Mouse (Mus musculus) liver, embryonic 11.5 days (tissue): ENCODE data around the gene Tpgs1. TPM values are rescaled to one million over a fixed set of nuclear protein-coding genes. Genes with fewer than 3 reads are reported as not detected.
A peak's percentile ranks its signal among the peaks of the same experiment; 100 is the strongest.

Experiments used
- ATAC-seq: fragments of 200-750 bp; cut with Nextera tagmentation; replicated peaks from 2 replicates; pipeline ENCODE4 v1.8.0; 2017; ENCODE audit warnings: moderate number of reproducible peaks, mild to moderate bottlenecking, moderate TSS enrichment, moderate library complexity; ENCODE audit not compliant: low FRiP score
- DNase-seq: peaks from one replicate; pipeline ENCODE4 v3.0.0-alpha.2; 2017; ENCODE audit warnings: low spot score
- H3K27ac ChIP-seq: fragments of 300-500 bp; sonication (generic); 2 replicates; pipeline ENCODE4 v1.5.1; 2014; ENCODE audit warnings: mild to moderate bottlenecking, low read depth, low read length, control low read depth
- H3K27me3 ChIP-seq: fragments of 300-500 bp; sonication (generic); replicated peaks from 2 replicates; pipeline ENCODE4 v1.6.1; 2014; ENCODE audit warnings: low read length, mixed read lengths; ENCODE audit not compliant: control insufficient read depth, insufficient read depth
- H3K36me3 ChIP-seq: fragments of 300-500 bp; sonication (generic); 2 replicates; pipeline ENCODE4 v1.6.1; 2014; ENCODE audit warnings: mild to moderate bottlenecking, low read length, moderate library complexity, mixed read lengths; ENCODE audit not compliant: control insufficient read depth, insufficient read depth
- H3K4me1 ChIP-seq: fragments of 300-500 bp; sonication (generic); replicated peaks from 2 replicates; pipeline ENCODE4 v1.6.1; 2014; ENCODE audit warnings: low read length, mixed read lengths; ENCODE audit not compliant: control insufficient read depth, insufficient read depth
- H3K4me2 ChIP-seq: fragments of 300-500 bp; sonication (generic); 2 replicates; pipeline ENCODE4 v1.6.1; 2014; ENCODE audit warnings: mild to moderate bottlenecking, control low read depth, moderate library complexity
- H3K4me3 ChIP-seq: fragments of 300-500 bp; sonication (generic); 2 replicates; pipeline ENCODE4 v1.5.1; 2014; ENCODE audit warnings: low read depth, low read length, control low read depth
- H3K9ac ChIP-seq: fragments of 300-500 bp; sonication (generic); 2 replicates; pipeline ENCODE4 v1.6.1; 2014; ENCODE audit warnings: low read depth, low read length, control low read depth
- H3K9me3 ChIP-seq: fragments of 300-500 bp; sonication (generic); 2 replicates; pipeline ENCODE4 v1.6.1; 2016; ENCODE audit warnings: low read length, inconsistent platforms, mixed read lengths; ENCODE audit not compliant: control insufficient read depth
- WGBS: fragments of 180-500 bp; shearing (Covaris S2); extraction: QIAGEN DNeasy Blood & Tissue Kit; methylation state at CpG from one replicate; pipeline ENCODE4 v1.1.7; 2014; 5-methylcytosine and 5-hydroxymethylcytosine counted together
- polyA plus RNA-seq: library from polyadenylated mRNA; unstranded; fragments of >200 nt; fragmentation: Nextera tagmentation; extraction: Ambion mirVana; gene quantifications from 2 replicates; pipeline ENCODE4 v1.2.1, GENCODE M21; 2014

Tpgs1 gene
- polyA plus RNA-seq, 1 experiment from 2014 or later, result 50.5 TPM

DNA sequence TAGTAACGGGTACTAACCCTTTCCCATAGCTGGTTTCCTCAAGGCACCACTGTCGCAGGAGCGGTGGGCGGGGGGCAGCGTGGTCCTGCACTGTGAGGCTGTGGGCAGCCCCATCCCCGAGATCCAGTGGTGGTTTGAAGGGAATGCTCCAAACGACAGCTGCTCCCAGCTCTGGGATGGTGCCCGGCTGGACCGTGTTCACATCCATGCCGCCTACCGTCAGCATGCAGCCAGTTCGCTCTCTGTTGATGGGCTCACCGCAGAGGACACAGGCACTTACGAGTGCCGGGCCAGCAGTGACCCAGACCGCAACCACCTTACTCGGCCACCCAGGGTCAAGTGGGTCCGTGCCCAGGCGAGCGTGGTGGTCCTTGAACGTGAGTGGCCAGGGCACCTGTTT, 39.5 kb downstream of the Tpgs1 start:
- peak overlapping the region; percentile 19; the same call in 1 of the 2 replicates for H3K4me3 ChIP-seq
- H3K4me1 ChIP-seq, result peaks cover 52% of the 10 kb centered on the region
- 0 out of 2 replicates have a peak overlapping the region, but pooled peaks have one; percentile 30 for H3K4me2 ChIP-seq
- H3K27ac ChIP-seq, result no peak overlapping the region
- no peaks in the 10 kb centered on the region for H3K27me3 ChIP-seq
- H3K9ac ChIP-seq, result no peak overlapping the region
- no peak for DNase-seq
- no peak for ATAC-seq
- peaks cover 48% of the 10 kb centered on the region for H3K36me3 ChIP-seq
- no peaks in the 10 kb centered on the region for H3K9me3 ChIP-seq
- WGBS, result 91% methylated on average over 21 of the region's 21 CpGs

DNA sequence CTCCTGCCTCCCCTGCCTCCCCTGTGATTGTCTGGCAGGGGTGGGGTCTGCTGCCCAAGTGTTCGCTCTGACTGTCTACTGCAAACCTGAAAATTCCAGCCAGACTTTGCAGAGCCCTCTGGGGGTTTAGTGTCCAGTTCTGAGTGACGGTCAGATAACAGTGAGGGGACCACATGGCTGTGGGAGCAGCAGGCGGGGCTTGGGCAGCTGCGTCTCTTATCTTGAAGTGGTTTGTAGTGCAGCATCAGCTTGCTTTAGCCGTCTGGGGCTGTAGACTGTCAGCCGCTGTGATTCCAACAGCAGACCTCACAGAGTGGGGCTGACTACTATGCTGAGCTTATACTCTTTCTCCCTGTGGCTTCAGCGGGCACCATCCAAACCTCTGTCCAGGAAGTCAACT, 40.1 kb downstream of the Tpgs1 start:
- Histone ChIP-seq H3K36me3 (peaks cover 48% of the 10 kb centered on the region), H3K4me2 (no peak overlapping the region), H3K27me3 (no peaks in the 10 kb centered on the region; the same call in 1 of the 2 replicates), H3K9me3 (no peaks in the 10 kb centered on the region), H3K4me1 (peaks cover 52% of the 10 kb centered on the region), H3K27ac (0 out of 2 replicates have a peak overlapping the region, but pooled peaks have one; percentile 16), H3K9ac (no peak overlapping the region), H3K4me3 (no peak overlapping the region)
- ATAC-seq (no peak), DNase-seq (no peak)
- 36% methylated on average over 7 of the region's 7 CpGs for WGBS

DNA sequence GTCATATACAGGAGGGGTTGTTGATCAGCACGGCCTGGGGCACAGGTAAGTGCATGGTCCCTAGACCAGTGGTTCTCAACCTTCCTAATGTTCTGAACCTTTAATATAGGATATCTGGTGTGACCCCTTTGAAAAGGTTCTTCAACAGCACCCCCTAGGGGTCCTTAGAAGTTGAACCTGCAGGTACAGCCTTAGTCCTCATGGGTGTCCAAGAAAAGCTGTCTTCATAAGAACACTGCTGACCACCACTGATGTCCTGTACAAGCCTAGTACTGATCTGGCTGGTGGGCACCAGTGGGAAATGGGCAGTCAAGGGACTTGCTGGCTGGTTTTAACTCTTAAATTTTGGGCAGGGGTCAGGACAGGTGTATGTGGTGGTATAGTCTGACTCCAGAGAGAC, 42.9 kb downstream of the Tpgs1 start:
- 86% methylated on average over 1 of the region's 1 CpGs for WGBS
- H3K27ac ChIP-seq, result no peak overlapping the region
- H3K36me3 ChIP-seq, result peaks cover 41% of the 10 kb centered on the region
- peak; percentile 23 for ATAC-seq
- DNase-seq, result no peak
- no peak overlapping the region for H3K9ac ChIP-seq
- H3K4me3 ChIP-seq, result no peak overlapping the region
- peaks cover 33% of the 10 kb centered on the region for H3K4me1 ChIP-seq
- H3K27me3 ChIP-seq, result peaks cover 26% of the 10 kb centered on the region
- no peak overlapping the region; the same call in 1 of the 2 replicates for H3K4me2 ChIP-seq
- H3K9me3 ChIP-seq, result no peaks in the 10 kb centered on the region

DNA sequence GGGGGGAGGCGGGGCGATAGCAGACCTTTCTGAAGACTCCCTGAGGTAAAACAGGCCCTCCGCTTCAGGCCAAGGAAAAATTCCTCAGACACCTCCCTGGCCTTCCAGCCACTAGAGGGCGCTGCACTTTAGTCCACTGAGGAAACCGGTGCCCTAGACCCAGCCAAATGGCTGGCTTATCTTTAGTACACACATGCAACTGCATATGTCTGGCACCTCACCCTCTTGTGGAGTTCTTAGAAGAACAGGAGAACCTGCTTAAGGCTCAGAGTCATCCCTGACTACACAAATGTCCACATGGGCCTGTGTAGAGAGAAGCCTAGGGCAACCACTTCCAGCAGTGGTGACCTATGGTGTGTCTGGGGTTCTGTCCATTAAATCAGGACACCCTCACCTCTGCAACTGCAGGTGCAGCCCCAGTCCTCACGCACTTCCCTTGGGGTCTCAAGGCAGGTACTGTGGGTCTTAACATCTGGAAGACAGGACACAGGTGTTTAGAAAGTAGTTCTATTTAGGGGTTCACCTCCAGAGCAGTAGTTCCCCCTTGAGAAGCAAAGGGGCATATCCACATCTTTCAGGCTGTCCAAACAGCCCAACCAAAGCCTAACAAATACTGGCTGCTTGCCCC, 43.4 kb downstream of the Tpgs1 start:
- DNase-seq (peak; percentile 83), ATAC-seq (peak; percentile 90)
- H3K4me2 ChIP-seq, result peak overlapping the region; percentile 32
- peaks cover 32% of the 10 kb centered on the region for H3K27me3 ChIP-seq
- 21% methylated on average over 4 of the region's 6 CpGs for WGBS
- peak overlapping the region; percentile 11; the same call in 1 of the 2 replicates for H3K9ac ChIP-seq
- H3K4me3 ChIP-seq, result no peak overlapping the region
- no peaks in the 10 kb centered on the region for H3K9me3 ChIP-seq
- peaks cover 30% of the 10 kb centered on the region for H3K4me1 ChIP-seq
- peaks cover 35% of the 10 kb centered on the region for H3K36me3 ChIP-seq
- H3K27ac ChIP-seq, result peak overlapping the region; percentile 60

DNA sequence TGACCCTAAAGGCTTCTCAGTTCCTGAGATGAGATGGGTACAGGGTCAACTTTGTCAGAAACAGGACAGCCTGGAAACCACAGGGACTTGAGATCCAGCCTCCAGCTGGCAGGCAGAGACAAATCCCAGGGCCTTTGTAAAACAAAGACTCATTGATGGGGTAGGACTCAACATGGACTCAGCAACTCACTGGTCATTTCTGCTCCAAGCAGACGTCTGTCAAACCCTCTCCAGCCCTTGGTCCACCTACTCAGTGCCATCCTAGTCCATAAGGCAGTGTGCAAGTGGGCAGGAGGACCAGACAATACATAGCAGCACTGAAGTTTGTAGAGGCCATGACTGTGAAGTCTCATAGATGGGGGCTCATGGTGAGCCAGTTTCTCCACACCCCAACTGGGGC, 44.0 kb downstream of the Tpgs1 start:
- ATAC-seq (no peak), DNase-seq (no peak)
- H3K4me1 ChIP-seq, result peaks cover 28% of the 10 kb centered on the region
- peaks cover 37% of the 10 kb centered on the region for H3K27me3 ChIP-seq
- peaks cover 34% of the 10 kb centered on the region for H3K36me3 ChIP-seq
- WGBS, result 42% methylated on average over 1 of the region's 1 CpGs
- H3K9ac ChIP-seq, result peak overlapping the region; percentile 11; the same call in 1 of the 2 replicates
- H3K4me2 ChIP-seq, result peak overlapping the region; percentile 32
- H3K9me3 ChIP-seq, result no peaks in the 10 kb centered on the region
- H3K27ac ChIP-seq, result peak overlapping the region; percentile 60
- H3K4me3 ChIP-seq, result no peak overlapping the region

DNA sequence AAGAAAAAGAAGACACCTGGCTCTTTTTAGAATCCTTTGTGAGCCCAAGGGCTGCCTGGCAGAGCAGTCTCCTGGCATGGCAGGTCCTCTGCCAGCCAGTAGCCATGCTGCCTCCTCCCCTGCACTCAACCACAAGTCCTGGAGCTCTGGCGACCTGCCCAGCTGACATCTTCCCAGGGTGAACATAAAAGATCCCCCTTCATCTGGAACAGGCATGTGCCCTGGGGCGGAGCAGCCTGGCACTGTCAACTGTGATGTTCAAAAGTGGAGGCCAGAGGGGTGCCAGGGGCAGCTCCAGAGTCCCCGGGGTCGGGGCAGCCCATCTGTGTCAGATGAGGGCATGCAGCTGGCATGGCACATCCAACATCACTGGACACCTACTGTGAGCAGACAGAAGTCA, 45.8 kb downstream of the Tpgs1 start:
- 61% methylated on average over 4 of the region's 4 CpGs for WGBS
- ATAC-seq (no peak), DNase-seq (no peak)
- Histone ChIP-seq H3K9me3 (no peaks in the 10 kb centered on the region), H3K4me1 (peaks cover 14% of the 10 kb centered on the region), H3K27me3 (peaks cover 50% of the 10 kb centered on the region), H3K36me3 (peaks cover 21% of the 10 kb centered on the region), H3K4me2 (no peak overlapping the region), H3K27ac (no peak overlapping the region), H3K9ac (no peak overlapping the region), H3K4me3 (no peak overlapping the region)

DNA sequence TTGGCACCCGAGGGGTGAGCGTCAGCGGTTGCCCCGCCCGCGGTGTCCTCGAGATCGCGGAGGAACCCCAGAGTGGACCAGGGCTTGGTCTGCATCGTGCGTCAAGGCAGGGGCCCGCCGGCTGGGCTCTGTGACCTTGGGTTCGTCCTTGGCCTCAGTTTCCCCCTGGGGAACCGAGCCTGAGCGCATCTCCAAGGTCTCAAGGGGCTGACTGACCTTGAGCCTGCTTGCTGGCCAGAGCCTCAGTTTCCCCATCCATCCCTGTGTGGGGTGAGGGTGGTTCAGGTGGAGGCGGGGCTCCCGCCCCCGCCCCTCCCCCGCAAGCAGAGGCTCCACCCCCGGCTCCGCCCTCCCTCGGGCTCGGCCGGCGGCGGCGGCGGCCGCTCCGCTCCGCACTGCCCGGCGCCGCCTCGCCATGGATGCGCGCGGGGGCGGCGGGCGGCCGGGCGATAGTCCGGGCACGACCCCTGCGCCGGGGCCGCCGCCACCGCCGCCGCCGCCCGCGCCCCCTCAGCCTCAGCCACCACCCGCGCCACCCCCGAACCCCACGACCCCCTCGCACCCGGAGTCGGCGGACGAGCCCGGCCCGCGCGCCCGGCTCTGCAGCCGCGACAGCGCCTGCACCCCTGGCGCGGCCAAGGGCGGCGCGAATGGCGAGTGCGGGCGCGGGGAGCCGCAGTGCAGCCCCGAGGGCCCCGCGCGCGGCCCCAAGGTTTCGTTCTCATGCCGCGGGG, 47.3 kb downstream of the Tpgs1 start, which contains the start of gene Hcn2:
Hcn2 (plus strand) TSS at position 381 of the 734 bp plus-strand sequence.
- Histone ChIP-seq H3K4me2 (peak within 1 kb of the TSS; percentile 91), H3K9ac (0 out of 2 replicates have a peak within 1 kb of the TSS, but pooled peaks have one; percentile 25), H3K36me3 (peaks cover 7% of the 10 kb centered on the region; the same call in 1 of the 2 replicates), H3K27me3 (peaks cover 54% of the 10 kb centered on the region), H3K4me1 (peaks cover 14% of the 10 kb centered on the region), H3K27ac (no peak within 1 kb of the TSS), H3K9me3 (no peaks in the 10 kb centered on the region), H3K4me3 (peak within 1 kb of the TSS; percentile 67)
- WGBS, result 2% methylated on average over 64 of the region's 91 CpGs
- DNase-seq, result no peak
- no peak; the same call in 1 of the 2 replicates for ATAC-seq

DNA sequence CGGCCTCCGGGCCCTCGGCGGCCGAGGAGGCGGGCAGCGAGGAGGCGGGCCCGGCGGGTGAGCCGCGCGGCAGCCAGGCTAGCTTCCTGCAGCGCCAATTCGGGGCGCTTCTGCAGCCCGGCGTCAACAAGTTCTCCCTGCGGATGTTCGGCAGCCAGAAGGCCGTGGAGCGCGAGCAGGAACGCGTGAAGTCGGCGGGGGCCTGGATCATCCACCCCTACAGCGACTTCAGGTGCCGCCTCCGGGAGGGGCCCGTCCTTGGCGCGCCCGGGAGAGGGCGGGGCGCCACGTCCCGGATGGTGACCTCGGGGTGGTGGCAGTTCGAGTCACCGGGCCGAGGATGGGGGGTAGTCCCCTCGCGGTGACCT, 47.8 kb downstream of the Tpgs1 start:
- H3K36me3 ChIP-seq, result 0 out of 2 replicates have a peak, but pooled peaks cover 2% of the 10 kb centered on the region
- WGBS, result 1% methylated on average over 44 of the region's 44 CpGs

More for the DNA sequence above, 47.8 kb downstream of the Tpgs1 start:
- H3K27me3 ChIP-seq, result peaks cover 54% of the 10 kb centered on the region
- ATAC-seq (no peak), DNase-seq (no peak)
- H3K9ac ChIP-seq, result 0 out of 2 replicates have a peak overlapping the region, but pooled peaks have one; percentile 25
- peaks cover 14% of the 10 kb centered on the region for H3K4me1 ChIP-seq
- no peak overlapping the region for H3K27ac ChIP-seq
- H3K9me3 ChIP-seq, result no peaks in the 10 kb centered on the region
- H3K4me3 ChIP-seq, result peak overlapping the region; percentile 67
- peak overlapping the region; percentile 91 for H3K4me2 ChIP-seq
